Mouse (Mus musculus): ENCODE measurements around the gene Arhgap29.

The Arhgap29 gene

DNA sequence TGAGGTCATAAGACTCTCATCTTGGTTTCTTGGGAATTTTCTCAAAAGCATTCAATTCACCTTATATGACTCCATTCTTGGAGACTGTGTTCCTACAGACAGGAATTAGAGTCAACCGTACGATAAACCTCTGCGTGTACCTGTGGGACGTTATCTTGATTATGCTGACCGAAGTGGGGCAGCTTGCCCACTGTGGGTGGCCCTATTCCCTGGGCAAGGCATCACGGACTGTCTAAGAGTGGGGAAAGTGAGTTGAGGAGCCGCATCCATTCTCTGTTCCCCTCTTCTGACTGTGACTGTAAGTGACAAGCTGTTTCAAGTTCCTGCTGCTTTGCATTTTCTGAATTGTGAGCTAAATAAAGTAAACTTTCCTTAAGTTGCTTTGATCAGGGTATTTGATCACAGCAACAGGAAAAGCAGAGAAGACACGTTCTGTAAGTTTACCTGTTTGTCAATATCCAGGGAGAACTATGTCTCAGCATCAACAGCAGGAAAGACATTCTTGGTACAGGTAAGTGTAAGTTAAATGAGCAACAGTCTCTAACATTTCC lies at the start of gene Arhgap29:
Gene Arhgap29 (plus strand): TSS at position 501 of the 551 bp plus-strand sequence.
- DNase-seq = no peak

DNA sequence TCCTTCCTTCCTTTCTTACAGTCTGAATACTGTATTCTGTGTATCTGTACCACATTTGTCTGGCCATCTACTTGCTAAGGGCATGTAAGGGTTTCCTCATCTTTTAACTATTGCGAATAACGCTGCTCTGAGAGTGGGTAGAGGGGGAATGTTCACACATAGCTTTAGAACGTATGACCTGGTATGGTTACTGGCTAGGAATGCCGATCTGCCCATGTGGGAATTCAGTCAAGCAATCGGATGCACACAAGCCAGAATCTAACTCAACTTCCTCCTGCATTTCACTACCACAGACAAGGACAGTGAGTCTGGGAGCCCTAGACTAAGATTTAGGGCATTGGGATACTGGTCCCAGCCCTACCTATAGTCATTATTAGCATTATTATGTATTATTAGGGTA lies 49.6 kb upstream of the Arhgap29 start:
- no peak for DNase-seq

DNA sequence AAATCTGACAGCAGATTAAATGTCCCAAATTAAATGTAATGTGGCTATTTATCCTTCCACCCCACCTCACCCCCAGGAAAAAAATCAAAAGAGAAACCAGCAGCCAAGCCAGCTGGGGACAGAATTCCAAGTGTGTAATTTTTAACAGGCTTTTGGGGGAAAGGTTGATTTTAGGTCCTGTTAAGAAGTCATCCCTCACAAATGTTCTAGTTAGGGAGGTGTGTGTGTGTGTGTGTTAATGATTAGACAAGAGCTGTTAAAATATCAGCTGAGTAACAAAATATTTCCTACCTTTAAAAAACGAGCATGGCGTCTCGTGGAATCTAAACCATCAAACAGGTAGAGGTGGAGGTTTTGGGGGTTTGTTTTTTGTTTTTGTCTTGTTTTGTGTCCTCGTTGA lies 49.1 kb upstream of the Arhgap29 start:
- no peak for DNase-seq

DNA sequence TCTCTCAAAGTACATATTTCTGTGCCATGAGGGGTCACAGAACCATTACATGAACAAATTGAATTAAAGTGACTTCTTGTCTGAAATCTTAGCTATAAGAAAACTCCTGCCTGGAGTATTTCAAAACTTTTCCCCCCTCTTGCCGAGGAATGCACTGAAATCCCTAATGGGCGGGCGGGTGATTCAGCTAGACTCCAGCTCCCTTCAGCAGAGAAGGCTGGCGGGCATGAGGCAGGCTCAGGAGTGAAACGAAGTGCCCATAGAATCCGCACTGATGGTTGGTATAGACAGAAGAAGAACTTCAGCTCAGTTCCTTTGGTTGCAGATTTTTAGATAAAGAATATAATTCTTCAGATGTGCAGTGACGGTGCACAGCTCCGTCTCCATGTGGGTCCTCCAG lies 48.6 kb upstream of the Arhgap29 start:
- no peak for DNase-seq

GRCm38 (mm10) chr3:121904476-121904875 lies 47.9 kb upstream of the Arhgap29 start:
- no peak for DNase-seq

DNA sequence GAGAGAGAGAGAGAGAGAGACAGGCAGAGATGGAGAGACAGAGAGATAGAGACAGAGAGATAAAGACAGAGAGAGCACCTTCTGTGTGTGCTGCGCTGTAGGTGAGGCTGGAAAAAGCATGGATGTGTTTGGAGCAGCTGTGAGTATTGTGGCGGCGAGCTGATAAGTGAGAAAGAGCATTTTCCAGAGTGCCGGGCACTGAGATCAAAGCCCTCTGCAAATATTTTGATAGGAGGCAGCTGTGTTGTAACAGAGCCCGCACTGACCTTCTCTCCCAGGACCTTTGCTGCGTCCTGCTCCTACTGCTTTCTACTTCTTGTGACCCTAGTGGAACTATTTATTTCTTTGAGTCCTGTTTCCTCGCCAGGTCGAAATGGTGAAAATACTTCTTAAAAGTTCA lies 45.7 kb upstream of the Arhgap29 start:
- DNase-seq = no peak

DNA sequence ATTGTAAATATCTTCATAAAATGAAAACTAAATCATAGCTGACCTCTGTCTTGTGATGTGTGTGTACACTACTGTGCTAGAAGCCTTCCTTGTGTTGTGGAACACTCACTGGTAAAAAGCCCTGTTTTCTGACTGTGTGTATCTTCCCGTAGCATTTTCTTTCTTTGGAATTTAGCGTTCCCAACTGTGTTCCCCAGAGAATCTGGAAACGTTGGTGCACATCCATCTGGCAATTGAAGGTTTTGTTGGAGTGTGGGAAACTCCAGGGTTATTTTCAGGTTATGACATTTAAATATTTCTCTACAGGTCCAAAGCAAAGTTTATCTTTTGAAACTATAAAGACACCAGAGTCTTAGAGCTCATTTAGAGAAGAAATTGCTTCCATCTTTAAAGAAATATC lies 43.2 kb upstream of the Arhgap29 start:
- DNase-seq = no peak

DNA sequence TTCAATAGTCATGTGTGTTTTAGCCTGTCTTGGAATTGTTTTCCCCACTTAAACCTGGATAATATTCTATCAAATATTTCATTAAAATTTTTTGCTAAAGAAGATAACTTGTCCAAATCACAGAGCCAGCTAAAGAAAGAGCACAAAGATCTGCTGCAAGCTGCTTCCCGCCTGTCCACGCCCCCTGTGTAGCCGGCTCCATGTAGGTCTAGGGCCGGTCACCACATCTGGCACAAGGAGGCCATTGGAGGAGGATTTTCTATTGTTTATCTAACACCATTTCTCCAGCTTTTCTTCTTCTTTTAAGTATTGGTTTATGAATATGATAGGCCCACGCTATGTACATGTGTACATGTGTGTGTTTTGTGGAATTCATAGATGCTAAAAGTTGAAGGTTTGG lies 38.9 kb upstream of the Arhgap29 start:
- no peak for DNase-seq

DNA sequence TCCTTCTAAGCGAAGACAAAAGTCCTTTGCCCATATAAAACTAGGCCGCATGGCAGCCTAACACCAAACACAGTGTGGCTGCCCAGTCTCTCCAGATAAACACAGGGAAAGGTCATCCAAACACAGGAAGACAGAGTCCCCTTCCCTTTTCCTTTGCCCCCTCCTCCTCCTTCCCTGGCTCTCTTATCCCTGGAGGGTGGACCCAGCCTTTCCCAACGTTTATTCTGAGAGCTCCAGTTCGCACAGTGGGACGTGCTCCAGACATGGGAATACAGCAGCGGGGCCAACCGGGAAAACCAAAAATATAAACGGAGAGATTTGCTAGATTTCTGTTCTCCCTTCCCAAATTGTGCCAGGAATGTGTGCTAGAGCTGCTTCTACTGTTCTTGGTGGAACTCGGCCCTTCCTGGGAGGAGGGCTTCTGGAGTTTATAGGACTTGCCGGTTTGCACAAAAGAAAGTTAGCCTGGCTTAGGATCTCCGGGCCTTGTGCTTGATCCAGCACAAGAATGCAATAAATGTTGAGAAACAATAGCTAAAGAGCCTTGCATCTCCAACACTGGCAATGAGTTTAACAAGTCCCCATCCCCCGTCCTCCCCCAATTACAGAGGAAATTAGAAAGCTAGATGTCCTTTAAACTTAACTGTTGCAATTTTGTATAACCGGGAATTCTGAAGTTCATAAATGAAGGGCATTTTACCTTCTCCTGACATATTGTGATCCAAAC lies 37.7 kb upstream of the Arhgap29 start:
- DNase-seq = no peak

DNA sequence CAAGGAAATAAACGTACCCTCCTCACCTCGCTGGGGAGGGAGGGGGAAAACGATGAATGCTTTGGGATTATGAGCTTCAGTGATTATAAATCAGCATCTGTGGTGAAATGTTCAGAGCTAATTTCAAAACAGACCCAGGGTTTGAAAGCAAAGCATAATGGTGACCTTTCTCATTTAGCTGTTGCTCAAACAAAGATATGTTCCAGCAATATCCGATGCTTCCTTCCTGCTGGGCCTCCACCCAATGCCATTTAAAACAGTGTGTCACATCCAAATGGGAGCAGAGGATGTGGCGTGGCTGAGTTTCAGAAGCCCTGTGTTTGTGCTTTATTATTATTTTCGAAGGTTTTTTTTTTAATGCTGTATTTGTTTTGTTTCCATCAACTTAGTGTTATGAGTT lies 37.1 kb upstream of the Arhgap29 start:
- no peak for DNase-seq

- no peak for DNase-seq
These were observed 35.4 kb upstream of the Arhgap29 start for GRCm38 (mm10) chr3:121916802-121917532.

GRCm38 (mm10) chr3:121917658-121918057 lies 34.7 kb upstream of the Arhgap29 start:
- no peak for DNase-seq

- no peak for DNase-seq
These were observed 32.4 kb upstream of the Arhgap29 start for GRCm38 (mm10) chr3:121919961-121920360.

DNA sequence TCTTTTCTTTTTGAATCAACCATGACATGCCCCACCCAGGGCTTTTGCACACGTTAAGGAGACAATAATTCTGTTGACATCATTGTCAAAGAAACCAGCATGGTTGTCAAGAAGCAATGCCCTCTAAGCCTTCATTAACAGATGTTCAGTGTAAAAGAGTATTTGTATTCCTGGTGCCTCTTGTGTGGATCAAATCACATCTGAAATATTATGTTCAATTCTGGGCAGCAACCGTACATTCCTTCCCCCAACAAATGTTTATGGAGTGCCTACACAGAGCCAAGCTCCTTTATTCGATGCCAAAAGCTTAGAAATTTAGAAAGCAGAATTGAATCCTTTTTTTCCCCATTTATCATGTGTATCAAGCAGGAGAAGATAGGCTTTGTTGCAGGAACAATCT lies 31.6 kb upstream of the Arhgap29 start:
- DNase-seq = no peak

DNA sequence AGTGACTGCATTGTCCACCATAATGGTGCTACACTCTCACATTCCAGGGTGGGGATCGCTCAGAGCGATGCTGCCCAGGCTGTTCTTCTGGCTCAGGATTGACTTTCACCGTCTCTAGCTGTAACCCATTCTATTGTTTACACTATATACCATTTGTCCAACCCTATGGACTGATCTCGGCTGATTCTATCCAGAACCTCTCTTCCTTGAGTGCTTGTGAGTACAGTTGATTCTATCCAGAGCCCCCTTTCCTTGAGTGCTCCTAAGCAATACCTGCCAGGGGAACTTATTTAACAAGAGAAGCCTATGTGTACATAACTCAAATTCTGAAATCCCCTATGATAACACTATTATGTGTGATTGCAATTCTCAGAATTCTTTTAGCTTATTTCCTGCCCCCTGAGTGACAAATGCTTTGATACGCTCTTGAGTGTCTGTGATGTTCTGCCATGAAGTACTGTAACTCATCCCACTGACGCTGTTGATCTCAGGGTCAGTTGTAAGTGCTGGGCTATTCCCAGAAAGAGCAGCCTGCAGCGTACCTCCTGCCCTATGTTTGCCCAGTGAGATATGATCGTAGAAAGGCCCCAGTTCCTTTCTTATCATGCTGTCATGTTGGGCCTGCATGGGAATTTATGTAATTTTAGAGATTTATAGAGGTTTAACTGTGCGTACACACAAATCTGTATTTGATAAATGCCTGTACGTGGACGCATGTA lies 27.4 kb upstream of the Arhgap29 start:
- no peak for DNase-seq

- no peak for DNase-seq
These were observed 24.7 kb upstream of the Arhgap29 start for GRCm38 (mm10) chr3:121927601-121928000.

DNA sequence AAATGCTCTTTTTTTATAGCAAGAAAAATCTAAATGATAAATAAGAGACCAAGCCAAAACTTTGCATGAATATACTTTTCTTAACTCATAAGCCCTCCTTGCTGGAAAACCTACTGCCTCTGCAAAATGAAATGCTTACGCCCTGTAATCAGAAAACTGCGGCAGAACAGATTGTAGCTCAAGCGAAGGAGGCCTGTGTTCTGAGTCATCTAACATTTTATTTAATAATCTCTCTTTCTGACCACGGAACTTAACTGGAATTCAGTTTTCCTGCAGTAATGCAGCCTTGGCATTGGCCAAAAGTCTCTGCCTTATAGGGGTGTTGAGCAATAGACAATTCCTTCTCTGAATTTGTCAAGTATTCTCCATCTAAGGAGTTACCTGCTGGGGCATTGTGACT lies 19.5 kb upstream of the Arhgap29 start:
- DNase-seq = no peak

DNA sequence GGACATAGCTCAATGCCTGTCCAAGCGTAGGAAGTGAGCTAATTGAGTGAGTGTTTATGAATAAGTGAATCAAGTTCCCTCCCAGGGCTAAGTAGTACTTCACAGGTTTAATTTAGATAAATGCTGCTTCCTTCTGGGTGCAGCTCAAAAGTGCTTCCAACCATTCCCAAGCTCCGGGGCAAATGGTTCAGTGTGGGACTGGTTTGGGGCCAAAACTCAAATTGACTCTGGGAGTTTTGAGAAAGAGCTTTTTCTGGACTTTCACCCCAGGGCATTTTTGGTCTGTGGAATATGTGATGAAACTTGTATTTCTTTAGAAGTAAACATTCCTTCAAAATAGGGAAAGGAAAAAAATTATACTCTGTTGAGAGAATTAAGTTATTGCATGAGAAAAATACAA lies 16.1 kb upstream of the Arhgap29 start:
- DNase-seq = no peak

DNA sequence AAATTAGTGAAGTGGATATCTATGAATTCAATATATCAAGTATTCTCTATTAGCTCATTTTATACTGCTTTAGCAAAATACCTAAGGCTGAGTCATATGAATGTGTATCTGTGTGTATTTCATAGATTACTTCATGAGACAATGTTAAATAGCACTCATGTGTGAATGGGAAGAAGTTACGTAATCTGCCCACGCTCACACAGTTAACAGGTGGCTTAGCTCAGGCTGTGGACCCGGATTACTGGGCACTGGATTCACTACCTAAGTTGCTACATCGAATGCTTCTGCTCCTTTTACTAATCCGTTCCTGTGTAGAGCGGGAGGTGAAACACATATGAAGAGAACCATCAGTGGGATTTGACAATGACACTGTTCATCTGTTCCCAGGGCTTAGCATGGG lies 15.3 kb upstream of the Arhgap29 start:
- no peak for DNase-seq

- DNase-seq = no peak
These were observed 12.7 kb upstream of the Arhgap29 start for GRCm38 (mm10) chr3:121939658-121940057.

- DNase-seq = no peak
These were observed 12.0 kb upstream of the Arhgap29 start for GRCm38 (mm10) chr3:121940094-121940889.

DNA sequence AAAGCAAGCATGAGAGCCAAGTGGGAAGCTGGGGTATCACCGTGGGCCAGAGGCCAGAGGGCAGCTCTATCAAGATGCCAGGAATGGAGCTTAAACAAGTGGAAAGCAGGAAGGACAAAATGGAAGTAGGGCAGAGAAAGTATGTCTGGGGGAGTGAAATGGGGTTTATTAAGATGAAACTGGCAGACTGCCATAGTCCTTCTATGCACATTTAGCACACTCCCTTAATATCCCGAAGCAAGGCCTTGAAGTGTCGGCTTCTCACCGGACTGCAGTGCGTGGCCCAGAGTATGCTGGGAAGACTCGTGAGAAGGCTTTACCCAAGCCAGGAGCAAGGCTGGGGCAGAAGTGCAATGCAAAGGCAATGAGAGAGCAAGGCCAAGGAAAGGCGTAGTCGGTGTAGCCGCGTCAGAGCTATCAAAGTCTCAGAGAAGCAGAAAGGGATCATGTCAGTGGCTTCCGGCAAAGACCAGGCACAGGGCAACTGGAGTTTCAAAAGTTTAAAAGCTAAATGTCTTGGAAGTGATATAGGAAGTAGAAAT lies 11.1 kb upstream of the Arhgap29 start:
- no peak for DNase-seq

DNA sequence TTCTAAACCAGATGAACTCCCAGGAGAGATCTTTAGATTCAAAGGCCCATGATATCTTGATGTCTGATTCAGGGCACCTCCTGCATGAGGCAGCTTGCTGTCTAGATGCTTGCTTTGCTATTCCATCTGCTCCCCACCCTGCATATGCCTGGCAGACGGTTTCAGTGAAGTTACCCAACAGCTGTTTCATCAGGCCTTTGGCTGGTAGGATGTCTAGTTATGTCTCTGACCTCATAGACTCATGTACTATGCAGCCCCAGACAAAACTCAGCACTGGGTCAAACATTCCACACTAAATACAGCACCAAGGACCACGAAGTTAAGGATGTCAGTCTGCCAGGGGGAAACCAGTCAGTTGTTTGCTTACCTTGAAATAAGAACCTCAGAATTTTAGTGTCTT lies 6.4 kb upstream of the Arhgap29 start:
- no peak for DNase-seq

Data from right cerebral cortex, postnatal 4 days (tissue).